In genomic region chr4:151516998-151517799, GRCm38 (mm10) we compare ENCODE assay signal across 11 mouse cellular contexts.
DNase-seq lines count a peak whose midpoint lies in the region; ATAC-seq lines count a peak whose summit lies in the region.
"Had no signal": no experiment of that assay in that cellular context is flagged by ENCODE, and none has a peak within 500 bp of the region (broad histone marks: within the 10 kb centered on the region; RNA-seq: fewer than 3 reads in every experiment).

No protein-coding gene starts in this region.

- no peak for ATAC-seq in cerebellum, adult (ENCODE audit: insufficient number of reproducible peaks, low FRiP score, low TSS enrichment)
- ATAC-seq in lung, embryonic 16.5 days (ENCODE audit: low read depth): peak; percentile 81
- ATAC-seq in monocyte, adult 5-6 weeks (replicated peaks; ENCODE audit: insufficient number of reproducible peaks, low FRiP score, low TSS enrichment, poor library complexity, severe bottlenecking): no peak

- DNase-seq in cerebellum, postnatal 14 days: peak; percentile 34 to 43
- peak; percentile 20 for DNase-seq in retina, adult 2 months (ENCODE audit: low read depth, low spot score)
- DNase-seq in retina, postnatal 1 day: no peak
- no peak for DNase-seq in spleen, postnatal 14 days (ENCODE audit: low spot score in 2 of 2)
- DNase-seq in right cerebral cortex, adult 2 months (ENCODE audit: low spot score in 2 of 2): no peak
- DNase-seq: thymus, postnatal 14 days had no signal

- H3K4me3 ChIP-seq in lung, embryonic 16.5 days (ENCODE audit: low read length): no peak overlapping the region
- H3K4me3 ChIP-seq: erythroblast, embryonic 14.5 days; myocyte had no signal

- no peaks in the 10 kb centered on the region for H3K27me3 ChIP-seq in lung, embryonic 16.5 days (ENCODE audit: control insufficient read depth, insufficient read depth, low read depth, low read length)

- H3K9ac ChIP-seq in lung, embryonic 16.5 days (ENCODE audit: low read length): no peak overlapping the region

- WGBS in lung, embryonic 16.5 days: 13% methylated on average over 11 of the region's 11 CpGs

- H3K27ac ChIP-seq in lung, embryonic 16.5 days (ENCODE audit: low read length): peak overlapping the region; percentile 54

- peaks cover 5% of the 10 kb centered on the region for H3K4me1 ChIP-seq in lung, embryonic 16.5 days (replicated peaks; ENCODE audit: control insufficient read depth, insufficient read depth, low read length)

- no peaks in the 10 kb centered on the region for H3K9me3 ChIP-seq in lung, embryonic 16.5 days (ENCODE audit: control insufficient read depth, low read length)

- H3K36me3 ChIP-seq in lung, embryonic 16.5 days (ENCODE audit: control insufficient read depth, insufficient read depth, low read length): no peaks in the 10 kb centered on the region

- H3K4me2 ChIP-seq in lung, embryonic 16.5 days (ENCODE audit: low read depth, low read length): 0 out of 2 replicates have a peak overlapping the region, but pooled peaks have one; percentile 25

Comparison
In these comparisons a context has a peak if more than half of its experiments do, and no peak if none do; other contexts are left out.
1. DNase-seq: peak in cerebellum, postnatal 14 days (2 of 2) and retina, adult 2 months (single experiment); none in retina, postnatal 1 day (single experiment), spleen, postnatal 14 days (0 of 2) and right cerebral cortex, adult 2 months (0 of 2).